Mouse (Mus musculus) ES-E14 (cell line): ENCODE measurements around the gene Ascc3.

ENCODE experiments used
- CHD2 ChIP-seq: IDR thresholded peaks from 2 replicates; pipeline ENCODE4 v1.6.1; 2014; ENCODE audit warnings: mild to moderate bottlenecking, low read depth, low read length, inconsistent platforms
- HCFC1 ChIP-seq: IDR thresholded peaks from 2 replicates; pipeline ENCODE4 v1.6.1; 2012; ENCODE audit warnings: low read length, inconsistent platforms, borderline replicate concordance; ENCODE audit not compliant: insufficient read depth
- ZNF384 ChIP-seq: IDR thresholded peaks from 2 replicates; pipeline ENCODE4 v1.6.1; 2012; ENCODE audit warnings: low read depth, low read length, inconsistent platforms

DNA sequence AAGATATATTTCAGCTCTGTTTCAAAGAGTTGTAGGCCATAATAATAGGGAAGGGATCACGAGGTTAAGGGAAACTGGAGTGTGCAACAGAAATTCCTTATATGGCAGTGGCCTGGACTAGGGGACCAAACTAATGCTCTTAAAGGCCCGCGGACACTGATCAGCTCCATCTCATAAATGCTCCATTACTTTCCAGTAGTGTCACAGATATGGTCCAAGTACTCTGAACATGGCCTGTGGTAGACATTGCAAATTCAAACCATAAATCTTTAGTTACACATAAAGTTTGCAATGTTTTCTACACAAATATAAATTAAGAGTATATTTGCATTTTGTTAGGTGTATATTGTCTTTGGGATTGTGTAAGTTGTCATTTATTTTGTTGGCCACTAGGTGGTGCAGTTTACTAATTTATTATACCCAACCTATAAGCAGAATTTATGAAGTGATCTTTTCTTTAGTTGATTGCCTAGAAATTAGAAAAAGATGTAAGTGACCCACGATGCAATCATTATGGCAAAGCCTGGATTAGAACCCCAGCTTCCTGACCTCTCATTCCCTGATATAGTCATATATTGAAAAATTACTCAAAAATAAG lies 106.5 kb downstream of the Ascc3 start:
- TF ChIP-seq ZNF384 (no peak), CHD2 (no peak), HCFC1 (no peak)
